Mouse (Mus musculus) megakaryocyte, embryonic 14.5 days (primary cell): ENCODE measurements around the gene Rnaseh2a.

Experiments used
- FLI1 ChIP-seq: IDR thresholded peaks from 2 replicates; pipeline ENCODE4 v1.6.1; 2012; ENCODE audit warnings: low read length, inconsistent platforms, mixed read lengths
- GATA1 ChIP-seq: IDR thresholded peaks from 3 replicates; pipeline ENCODE4 v1.6.1; 2012; ENCODE audit warnings: mixed read lengths, low read length, inconsistent platforms, borderline replicate concordance

GRCm38 (mm10) chr8:84985049-84985683, 15.6 kb upstream of the Rnaseh2a start:
- TF ChIP-seq FLI1: no peak
- no peak for TF ChIP-seq GATA1
